In genomic region chr5:93104987-93105823, GRCm38 (mm10) we compare ENCODE assay signal across 18 mouse cellular contexts. TPM values are rescaled to one million over a fixed set of nuclear protein-coding genes. Genes with fewer than 3 reads are reported as not detected.
DNase-seq lines count a peak whose midpoint lies in the region; ATAC-seq and TF ChIP-seq lines count a peak whose summit lies in the region.
"Had no signal": no experiment of that assay in that cellular context is flagged by ENCODE, and none has a peak within 500 bp of the region (broad histone marks: within the 10 kb centered on the region; RNA-seq: fewer than 3 reads in every experiment).

No protein-coding gene starts in this region.

- in situ Hi-C loops in ES-E14 (cut with MboI; ENCODE audit: low sequenced_read_pairs in 2 of 2, unreplicated experiment in 2 of 2) = no loop called here

- TF ChIP-seq POLR2A in bone marrow macrophage, adult 2 months (IDR thresholded peaks at IDR 0.05; ENCODE audit: borderline replicate concordance, low read depth, low read length) = no peak

- peak; percentile 56 for DNase-seq in embryonic facial prominence, embryonic 14.5 days (ENCODE audit: low spot score)
- DNase-seq in embryonic facial prominence, embryonic 10.5 days (ENCODE audit: low spot score) = no peak
- peak; percentile 73 for DNase-seq in 3134 (ENCODE audit: extremely low read depth, insufficient read length, low spot score)
- no peak for DNase-seq in ES-E14 (ENCODE audit: low read depth, low spot score)
- no peak for DNase-seq in cerebellum, postnatal 36 days
- no peak for DNase-seq in lung, postnatal 36 days
- DNase-seq in B cell, adult 2 months = no peak
- DNase-seq: adrenal gland, postnatal 25 days; cerebellum, postnatal 10 days; gastrocnemius, postnatal 36 days; heart, postnatal 36 days; kidney, adult 9 months; thymus, postnatal 4 days had no signal

- no peak for TF ChIP-seq CTCF in bone marrow macrophage, adult 2 months (IDR thresholded peaks at IDR 0.05; ENCODE audit: low read depth, low read length)

- H3K9ac ChIP-seq in embryonic facial prominence, embryonic 14.5 days (ENCODE audit: low read depth, low read length) = no peak overlapping the region
- H3K9ac ChIP-seq in ES-E14 (ENCODE audit: insufficient read depth, low read depth, low read length, poor library complexity, severe bottlenecking) = no peak overlapping the region
- H3K9ac ChIP-seq: lung, embryonic 15.5 days had no signal

- ATAC-seq in embryonic facial prominence, embryonic 14.5 days (ENCODE audit: low read depth) = peak; percentile 66; the same call in 1 of the 2 replicates

- H3K4me2 ChIP-seq in embryonic facial prominence, embryonic 14.5 days (ENCODE audit: low read depth, low read length) = no peak overlapping the region
- H3K4me2 ChIP-seq: heart, embryonic 11.5 days; liver, embryonic 11.5 days; lung, embryonic 15.5 days; midbrain, embryonic 11.5 days had no signal

- no peaks in the 10 kb centered on the region for H3K27me3 ChIP-seq in embryonic facial prominence, embryonic 14.5 days (replicated peaks; ENCODE audit: control insufficient read depth, insufficient read depth, low read length)
- no peaks in the 10 kb centered on the region for H3K27me3 ChIP-seq in embryonic facial prominence, embryonic 10.5 days (replicated peaks; ENCODE audit: low read depth, poor library complexity, severe bottlenecking)
- H3K27me3 ChIP-seq: lung, embryonic 15.5 days had no signal

- H3K4me1 ChIP-seq in embryonic facial prominence, embryonic 14.5 days (ENCODE audit: control insufficient read depth, insufficient read depth, low read length) = peaks cover 17% of the 10 kb centered on the region
- H3K4me1 ChIP-seq in embryonic facial prominence, embryonic 10.5 days = peaks cover 23% of the 10 kb centered on the region
- peaks cover 3 to 16% of the 10 kb centered on the region in 2 experiments; a peak in 3 of 4 replicates for H3K4me1 ChIP-seq in ES-E14 (ENCODE audit: control insufficient read depth in 2 of 2, insufficient read depth in 2 of 2, low read length in 2 of 2, poor library complexity in 1 of 2)
- peaks cover 14% of the 10 kb centered on the region for H3K4me1 ChIP-seq in bone marrow macrophage, adult 2 months (ENCODE audit: control insufficient read depth, insufficient read depth, low read length)

- no peaks in the 10 kb centered on the region for H3K9me3 ChIP-seq in embryonic facial prominence, embryonic 14.5 days (ENCODE audit: control insufficient read depth, low read length)
- H3K9me3 ChIP-seq in embryonic facial prominence, embryonic 10.5 days = no peaks in the 10 kb centered on the region
- no peaks in the 10 kb centered on the region for H3K9me3 ChIP-seq in ES-E14 (ENCODE audit: control insufficient read depth, insufficient read depth, low read depth, low read length)
- H3K9me3 ChIP-seq: lung, embryonic 15.5 days had no signal

- peak overlapping the region; percentile 13; the same call in 1 of the 2 replicates for H3K27ac ChIP-seq in embryonic facial prominence, embryonic 14.5 days (replicated peaks; ENCODE audit: low read depth, low read length)
- H3K27ac ChIP-seq in embryonic facial prominence, embryonic 10.5 days (replicated peaks) = no peak overlapping the region
- no peak overlapping the region for H3K27ac ChIP-seq in ES-E14 (ENCODE audit: insufficient read depth, low read depth, low read length, poor library complexity, severe bottlenecking)
- peak overlapping the region; percentile 42; the same call in 1 of the 2 replicates for H3K27ac ChIP-seq in bone marrow macrophage, adult 2 months (ENCODE audit: insufficient read depth, low read depth, low read length)
- H3K27ac ChIP-seq: lung, embryonic 15.5 days had no signal

- no peak overlapping the region for H3K4me3 ChIP-seq in embryonic facial prominence, embryonic 14.5 days (ENCODE audit: low read depth, low read length)
- H3K4me3 ChIP-seq in embryonic facial prominence, embryonic 10.5 days = no peak overlapping the region
- no peak overlapping the region for H3K4me3 ChIP-seq in ES-E14 (ENCODE audit: insufficient read depth in 1 of 2, low read depth in 1 of 2, low read length in 2 of 2, poor library complexity in 1 of 2, severe bottlenecking in 1 of 2)
- no peak overlapping the region for H3K4me3 ChIP-seq in bone marrow macrophage, adult 2 months (ENCODE audit: insufficient read depth, low read length)
- H3K4me3 ChIP-seq: lung, embryonic 15.5 days had no signal

- H3K36me3 ChIP-seq in embryonic facial prominence, embryonic 14.5 days (ENCODE audit: control insufficient read depth, insufficient read depth, low read length) = 0 out of 2 replicates have a peak, but pooled peaks cover 9% of the 10 kb centered on the region
- H3K36me3 ChIP-seq in embryonic facial prominence, embryonic 10.5 days (replicated peaks) = peaks cover 65% of the 10 kb centered on the region
- peaks cover 4% of the 10 kb centered on the region for H3K36me3 ChIP-seq in ES-E14 (ENCODE audit: control insufficient read depth, insufficient read depth, low read length, poor library complexity, severe bottlenecking)
- H3K36me3 ChIP-seq: lung, embryonic 15.5 days had no signal

- 59% methylated on average over 4 of the region's 5 CpGs for WGBS in embryonic facial prominence, embryonic 14.5 days
- 64% methylated on average over 4 of the region's 5 CpGs for WGBS in embryonic facial prominence, embryonic 10.5 days

TF ChIP-seq in ES-E14, 5 proteins besides CTCF, POLR2A, EP300 and RAD21:
- TF ChIP-seq HCFC1 (IDR thresholded peaks at IDR 0.05; ENCODE audit: borderline replicate concordance, insufficient read depth, low read length) (no peak), ZNF384 (IDR thresholded peaks at IDR 0.05; ENCODE audit: low read depth, low read length) (peak; percentile 52; the same call in 1 of the 2 replicates)

RNA-seq across cellular contexts. Expression of gene Sept11, which starts 12.0 kb away (rescaled TPM):
- polyA plus RNA-seq in embryonic facial prominence, embryonic 14.5 days (2014; fragmentation: Nextera tagmentation; extraction: Ambion mirVana) = 187 and 197 TPM in 2 replicates
- 294 and 297 TPM in 2 replicates for polyA plus RNA-seq in embryonic facial prominence, embryonic 10.5 days (2016; fragmentation: Nextera tagmentation; extraction: Ambion mirVana)
- total RNA-seq in ES-E14 (2012; rRNA removed) = 92.2 and 124 TPM in 2 replicates
- 23.7 and 24.8 TPM in 2 replicates for polyA plus RNA-seq in bone marrow macrophage, adult 2 months (2012; ENCODE audit: insufficient read depth, insufficient read length, missing spikeins)

Comparison
In these comparisons a context has a peak if more than half of its experiments do, and no peak if none do; other contexts are left out.
1. DNase-seq: peak in embryonic facial prominence, embryonic 14.5 days (single experiment) and 3134 (single experiment); none in embryonic facial prominence, embryonic 10.5 days (single experiment), ES-E14 (single experiment), cerebellum, postnatal 36 days (0 of 2), lung, postnatal 36 days (single experiment) and B cell, adult 2 months (0 of 2).
2. H3K27ac ChIP-seq: peak in embryonic facial prominence, embryonic 14.5 days (single experiment) and bone marrow macrophage, adult 2 months (single experiment); none in embryonic facial prominence, embryonic 10.5 days (single experiment) and ES-E14 (single experiment).